Mouse (Mus musculus) layer of hippocampus, postnatal 36 days (tissue): ENCODE results near the gene Trpt1. TPM values are rescaled to one million over a fixed set of nuclear protein-coding genes. Genes with fewer than 3 reads are reported as not detected.
A peak's percentile ranks its signal among the peaks of the same experiment; 100 is the strongest.
"Not testable (repeated sequence)": the region's sequence is repeated elsewhere in the genome, so short reads cannot be mapped to it uniquely, and the experiment has no call there.

ENCODE experiments used
- DNase-seq, 2 experiments: peaks; one replicate each; pipeline ENCODE4 v3.0.0; 2022
- total RNA-seq, 2 experiments: library from RNA; stranded (reverse); gene quantifications; 2 replicates each; pipeline ENCODE4 v1.2.3; 2021

Trpt1 gene
- total RNA-seq, 2 experiments from 2014 or later, result 13.1 to 17.8 TPM

GRCm38 (mm10) chr19:6975537-6976521 is 20.1 kb upstream of the Trpt1 start, which contains the start of gene Plcb3:
TSS of gene Plcb3 (minus strand) at chr19:6976470.
- DNase-seq, result peak; percentile 70 to 71

DNA sequence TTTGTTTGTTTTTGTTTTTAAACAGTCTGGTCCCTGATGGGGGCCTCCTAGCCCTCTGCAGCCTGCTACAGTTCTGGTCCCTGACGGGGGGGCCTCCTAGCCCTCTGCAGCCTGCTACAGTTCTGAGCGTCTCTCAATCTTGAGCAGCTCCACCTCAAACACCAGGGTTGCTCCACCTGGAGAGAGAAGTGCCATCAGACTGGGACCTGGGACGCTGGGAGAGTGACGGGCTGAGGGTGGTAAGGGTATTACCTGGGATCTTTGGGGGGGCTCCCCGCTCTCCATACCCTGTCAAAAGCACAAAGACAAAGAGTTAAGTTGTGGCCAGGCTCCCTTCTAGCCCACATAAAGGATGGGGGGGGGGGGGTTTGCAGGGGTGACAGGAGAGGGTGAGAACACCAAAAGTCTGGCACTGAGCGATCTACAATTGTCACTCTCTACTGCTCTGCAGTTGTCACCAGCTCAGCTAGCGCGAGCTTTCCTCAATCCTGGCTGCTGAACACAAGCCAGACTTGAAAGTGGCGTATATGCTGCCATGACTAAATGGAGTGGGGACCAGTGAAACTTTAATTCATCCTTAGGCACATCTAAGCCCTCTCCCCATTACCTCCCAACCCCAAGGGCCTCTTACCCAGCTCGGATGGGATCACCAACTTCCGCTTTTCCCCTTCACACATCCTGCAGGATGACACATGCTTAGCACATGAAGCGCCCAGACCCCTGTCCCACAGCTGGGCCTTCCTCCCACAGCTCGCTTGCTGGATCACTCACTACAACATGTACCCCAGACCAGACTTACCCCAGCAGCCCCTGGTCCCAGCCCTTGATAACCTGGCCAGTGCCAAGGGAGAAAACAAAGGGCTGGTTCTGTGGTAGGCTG is 17.9 kb upstream of the Trpt1 start:
- no peak for DNase-seq

DNA sequence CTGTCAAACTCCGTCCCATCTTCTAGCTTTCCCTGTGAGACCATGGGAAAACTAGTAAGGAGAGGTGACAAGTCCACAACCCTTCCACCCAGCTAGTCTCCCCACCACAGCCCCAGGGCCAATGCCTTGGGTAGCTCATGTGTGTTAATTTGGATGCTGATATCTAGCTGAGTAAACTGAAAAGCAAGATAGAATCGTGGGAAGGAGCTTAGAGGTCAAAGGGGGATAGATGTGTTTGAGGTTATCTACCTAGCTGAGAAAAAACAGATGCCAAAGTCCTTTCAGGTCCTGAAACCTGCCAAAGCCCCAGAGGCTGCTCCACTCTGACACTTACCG is 17.3 kb upstream of the Trpt1 start:
- no peak for DNase-seq

- DNase-seq, result peak in 1 of 2 experiments; percentile 45
These were observed 16.9 kb upstream of the Trpt1 start for GRCm38 (mm10) chr19:6979001-6979479.

DNA sequence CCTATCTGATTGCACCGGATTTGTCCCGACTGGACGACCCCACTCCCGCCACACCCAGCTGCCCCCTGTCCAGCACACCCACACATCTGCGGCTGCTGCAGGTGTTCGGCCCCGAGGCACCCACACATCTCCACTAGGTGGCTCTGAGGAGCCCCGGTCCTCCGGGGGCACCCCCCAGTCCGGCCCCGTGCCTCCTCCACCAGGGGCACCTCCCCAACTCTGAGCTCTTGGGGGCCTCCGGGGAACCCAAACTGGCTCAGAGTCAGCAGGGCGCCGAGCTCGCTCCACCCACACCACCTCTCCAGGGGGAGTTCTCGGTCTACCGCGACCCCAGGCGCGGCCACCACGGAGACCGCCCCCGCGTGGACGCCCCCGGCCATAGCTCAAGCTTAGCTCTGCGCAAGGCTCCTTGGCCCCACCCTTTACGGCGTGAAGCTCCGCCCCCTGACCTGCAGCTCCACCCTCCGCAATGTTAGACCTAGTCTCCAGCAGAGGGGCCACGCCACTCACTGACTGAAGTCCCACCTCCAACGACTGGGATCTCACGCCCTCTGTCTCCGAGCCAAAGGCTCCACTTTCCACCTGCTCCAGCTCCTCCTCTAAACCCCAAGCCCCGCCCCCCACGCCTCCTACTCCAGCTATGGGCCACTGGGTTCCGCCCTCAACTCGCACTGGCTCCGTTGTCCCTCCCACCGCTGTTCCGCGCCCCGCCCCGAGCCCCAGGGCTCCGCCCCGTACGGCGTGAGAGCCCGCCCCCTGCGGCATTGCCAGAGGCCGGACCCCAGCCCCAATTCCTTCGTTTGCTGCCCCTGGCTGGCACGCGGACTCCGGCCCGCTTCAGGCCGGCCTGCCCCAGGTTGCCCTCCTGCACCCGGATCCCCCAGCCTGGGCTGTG is 16.2 kb upstream of the Trpt1 start:
- DNase-seq, result peak; percentile 99 to 100

DNA sequence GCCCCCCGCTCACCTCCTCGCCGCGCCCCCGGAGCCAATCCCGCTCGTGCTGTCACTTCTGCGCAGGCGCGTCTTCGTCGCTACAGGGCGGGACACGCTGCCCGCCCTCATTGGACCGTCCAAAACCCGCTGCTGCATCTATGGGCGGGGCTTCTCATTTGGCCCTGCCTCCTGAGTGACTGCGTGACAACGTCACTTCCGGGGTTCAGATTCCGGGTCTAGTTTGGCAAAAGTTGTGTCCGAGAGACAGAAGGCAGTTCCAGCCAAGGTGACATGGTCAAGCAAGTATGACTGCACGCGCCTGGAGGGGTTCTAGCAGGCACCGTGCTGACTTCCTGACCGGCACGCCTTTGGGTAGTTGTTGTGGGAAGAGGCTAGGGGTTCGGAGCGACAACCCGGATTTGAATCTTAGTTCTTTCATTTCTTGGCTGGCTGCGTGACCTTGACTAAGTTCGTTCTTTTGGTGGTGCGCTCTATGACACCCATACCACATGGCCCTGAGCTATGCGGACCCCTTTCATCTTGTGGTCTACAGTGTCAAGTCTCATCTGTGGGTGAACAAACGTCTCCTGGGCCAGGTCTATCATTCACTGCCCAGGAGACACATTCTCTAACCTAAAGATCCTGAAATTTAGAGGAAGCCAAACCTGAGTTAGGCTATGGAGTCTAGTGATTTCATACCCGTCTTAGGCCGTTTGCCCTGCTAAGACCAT is 15.4 kb upstream of the Trpt1 start, which contains the start of gene Fkbp2:
Fkbp2 (minus strand) TSS at position 121 of the 713 bp plus-strand sequence.
- DNase-seq, result peak; percentile 99

GRCm38 (mm10) chr19:6981465-6981864 is 14.5 kb upstream of the Trpt1 start:
- DNase-seq, result no peak

GRCm38 (mm10) chr19:6983621-6984020 is 12.3 kb upstream of the Trpt1 start:
- no peak for DNase-seq

- no peak for DNase-seq
These were observed 10.6 kb upstream of the Trpt1 start for GRCm38 (mm10) chr19:6985300-6985699.

GRCm38 (mm10) chr19:6985951-6986708 is 9.8 kb upstream of the Trpt1 start:
- DNase-seq, result no peak

DNA sequence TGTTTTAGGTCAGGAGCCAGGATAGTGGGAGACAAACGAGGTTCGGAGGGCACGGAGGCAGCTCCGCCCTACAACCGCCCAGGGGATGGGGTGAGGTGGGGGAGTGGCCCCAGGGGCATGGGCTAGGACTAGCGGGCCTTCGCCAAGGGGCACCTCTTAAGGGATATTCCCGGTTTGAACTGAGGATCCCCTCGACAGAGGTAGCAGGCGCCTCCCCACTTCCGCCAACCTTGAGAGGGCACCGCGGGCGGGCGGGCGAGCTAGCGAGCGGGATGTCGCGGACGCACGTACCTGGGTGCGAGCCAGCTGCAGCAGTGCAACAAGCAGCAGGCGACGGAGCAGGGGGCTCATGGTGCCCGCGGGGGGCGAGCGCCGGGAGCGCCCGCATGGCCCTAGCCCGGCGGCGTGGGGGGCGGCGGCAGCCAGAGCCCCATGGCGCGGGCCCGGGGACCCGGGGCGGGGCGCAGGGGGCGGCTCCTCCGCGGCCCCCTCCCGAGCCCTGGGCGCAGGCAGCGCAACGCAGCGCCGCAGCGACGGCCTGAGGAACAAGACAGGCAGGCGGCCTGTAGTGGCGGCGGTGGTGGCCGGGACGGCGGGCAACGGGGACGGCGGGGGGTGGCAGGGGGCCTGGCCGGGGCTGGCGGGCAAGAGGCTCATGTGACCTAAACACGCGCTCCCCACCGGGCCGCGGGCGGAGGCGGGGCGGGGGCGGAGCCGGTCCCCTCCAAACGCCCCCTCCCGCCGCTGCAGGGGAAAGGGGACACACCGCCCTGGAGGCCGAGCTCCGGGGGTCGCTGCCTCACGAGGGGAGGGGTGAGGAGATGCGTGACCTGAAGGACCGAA is 8.6 kb upstream of the Trpt1 start, which contains the start of gene Vegfb:
Vegfb (minus strand) TSS at position 591 of the 843 bp plus-strand sequence.
- peak; percentile 62 to 65 for DNase-seq

GRCm38 (mm10) chr19:6987904-6988285 is 8.0 kb upstream of the Trpt1 start:
- DNase-seq, result no peak

DNA sequence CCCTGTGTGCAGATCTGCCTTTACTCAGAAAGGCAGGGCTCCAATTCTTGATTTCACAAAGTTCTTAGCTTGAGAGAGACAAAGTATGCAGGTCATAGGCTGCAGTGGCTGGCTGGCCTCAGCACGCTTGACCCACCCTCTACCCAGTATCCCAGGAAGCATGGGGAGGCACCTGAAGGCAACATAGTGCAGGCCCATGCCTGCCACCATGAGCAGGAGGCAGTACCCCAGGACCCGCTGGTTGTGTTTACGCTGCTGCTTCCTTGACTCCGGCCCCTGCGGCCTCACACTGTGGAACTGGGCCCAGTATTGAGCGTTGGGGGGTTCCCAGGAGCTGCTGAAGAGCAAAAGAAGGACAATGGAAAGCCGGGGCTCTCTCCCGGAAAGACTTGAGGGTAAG is 6.7 kb upstream of the Trpt1 start:
- no peak for DNase-seq

- no peak for DNase-seq
These were observed 5.2 kb upstream of the Trpt1 start for GRCm38 (mm10) chr19:6990712-6991111.

GRCm38 (mm10) chr19:6991166-6991565 is 4.8 kb upstream of the Trpt1 start:
- DNase-seq, result not testable (repeated sequence)

DNA sequence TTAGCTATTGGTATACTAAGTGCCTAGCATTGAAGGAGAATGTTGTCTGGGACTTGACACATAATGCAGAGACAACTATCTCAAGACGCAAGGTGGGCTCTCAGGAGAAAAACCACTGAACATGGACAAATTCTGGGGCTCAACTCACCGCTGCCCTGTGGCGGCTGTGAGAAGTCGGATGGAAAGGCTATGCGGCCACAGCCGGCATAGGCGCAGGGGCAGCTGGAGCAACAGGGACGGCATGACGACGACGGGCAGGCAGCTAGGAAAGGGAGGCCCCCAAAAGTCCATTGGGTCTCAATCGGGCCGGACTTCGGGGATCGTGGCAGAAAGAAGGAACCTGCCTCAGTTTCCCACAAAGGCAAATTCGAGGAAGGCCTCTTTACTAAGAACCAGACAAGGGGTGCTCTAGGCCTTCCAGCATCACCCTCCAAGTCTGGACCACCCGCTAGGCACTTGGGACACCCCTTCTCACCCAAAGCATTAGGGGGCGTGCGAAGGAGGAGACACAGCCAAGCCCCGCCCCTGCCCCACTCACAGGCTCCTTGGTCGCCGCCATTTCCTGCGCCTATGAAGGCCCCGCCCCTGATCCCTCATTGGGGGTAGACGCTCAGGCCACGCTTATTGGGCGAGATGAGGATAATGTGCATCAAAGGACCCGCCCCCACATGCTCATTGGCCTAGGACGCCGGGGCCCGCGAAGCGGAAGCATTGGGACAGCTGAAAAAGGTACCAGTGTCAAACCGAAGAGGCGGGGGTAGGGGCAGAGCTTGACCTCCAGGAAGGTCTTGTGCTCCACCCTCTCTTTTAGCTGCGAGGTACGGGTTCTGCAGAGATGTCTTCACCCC is 3.7 kb upstream of the Trpt1 start, which contains the start of gene Dnajc4:
Dnajc4 (minus strand) TSS at position 562 of the 848 bp plus-strand sequence.
- DNase-seq, result peak; percentile 93

DNA sequence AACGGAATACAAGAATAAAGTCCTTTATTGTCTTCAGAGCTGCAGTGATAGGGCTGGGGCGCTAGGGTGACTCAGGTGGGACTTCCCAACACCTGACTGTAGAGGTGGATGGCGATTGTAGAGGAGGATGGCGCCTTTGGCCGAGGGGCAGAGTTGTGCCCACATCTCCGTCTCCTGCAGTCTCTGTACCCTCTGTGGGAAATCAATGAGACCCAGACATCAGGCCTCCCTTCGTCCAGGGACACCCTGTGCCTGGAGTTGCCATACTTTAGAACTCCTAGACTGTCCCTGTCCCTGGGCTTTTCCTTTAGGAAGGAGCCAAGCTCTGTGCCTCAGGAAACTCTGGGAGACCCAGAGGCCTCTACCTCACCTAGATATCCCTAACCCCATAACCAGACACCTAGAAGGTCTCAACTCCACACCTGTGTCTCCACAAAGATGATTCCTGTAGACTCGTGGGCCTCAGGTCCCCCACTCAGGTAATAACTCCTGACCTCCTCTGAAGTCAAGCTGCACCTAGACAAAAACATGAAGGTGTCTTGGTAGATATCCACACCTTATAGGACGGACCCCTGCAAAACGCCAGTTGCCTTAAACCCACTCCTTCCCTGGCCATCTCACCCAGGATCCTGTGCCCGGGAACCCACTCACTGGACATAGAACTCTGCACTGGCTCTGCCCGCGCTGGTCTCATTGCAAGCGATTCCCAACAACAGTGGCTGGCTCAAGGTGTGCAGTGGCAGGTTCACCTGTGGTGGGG is 2.7 kb upstream of the Trpt1 start:
- DNase-seq, result no peak
